Mouse (Mus musculus) MEL (cell line): ENCODE results near the gene Ly6f. TPM values are rescaled to one million over a fixed set of nuclear protein-coding genes. Genes with fewer than 3 reads are reported as not detected.
"Not testable (repeated sequence)": the region's sequence is repeated elsewhere in the genome, so short reads cannot be mapped to it uniquely, and the experiment has no call there.

Experiments used
- DNase-seq: peaks from one replicate; pipeline ENCODE4 v3.0.0; 2011; ENCODE audit warnings: low read depth, low spot score
- H3K27ac ChIP-seq: 2 replicates; pipeline ENCODE4 v1.5.1; 2012; ENCODE audit warnings: low read depth, mild to moderate bottlenecking, control low read depth, low read length, moderate library complexity; ENCODE audit not compliant: control insufficient read depth
- H3K27me3 ChIP-seq, 2 experiments: fragments of 150-350 bp in 1 of 2; sonication (generic) in 1 of 2; 2 replicates each; pipeline ENCODE4 v1.6.1; 2012; ENCODE audit warnings: low read length in 2 of 2, mild to moderate bottlenecking in 2 of 2, improper control_type of control experiment in 1 of 2, moderate library complexity in 1 of 2; ENCODE audit not compliant: insufficient read depth in 2 of 2, control insufficient read depth in 1 of 2
- H3K36me3 ChIP-seq, 2 experiments: 2 replicates each; pipeline ENCODE4 v1.6.1; 2012 to 2014; ENCODE audit warnings: low read length in 2 of 2, improper control_type of control experiment in 1 of 2, inconsistent platforms in 1 of 2, mild to moderate bottlenecking in 1 of 2; ENCODE audit not compliant: insufficient read depth in 2 of 2, control insufficient read depth in 1 of 2
- H3K4me1 ChIP-seq, 2 experiments: fragments of 150-350 bp in 1 of 2; sonication (generic) in 1 of 2; 2 replicates each; pipeline ENCODE4 v1.6.1; 2012; ENCODE audit warnings: low read length in 2 of 2, improper control_type of control experiment in 1 of 2, mild to moderate bottlenecking in 1 of 2; ENCODE audit not compliant: insufficient read depth in 2 of 2, control insufficient read depth in 1 of 2
- H3K4me3 ChIP-seq, 2 experiments: fragments of 150-350 bp in 1 of 2; sonication (generic) in 1 of 2; 2 replicates each; pipeline ENCODE4 v1.5.1; 2012; ENCODE audit warnings: low read depth in 2 of 2, low read length in 2 of 2, mild to moderate bottlenecking in 2 of 2, moderate library complexity in 2 of 2, control low read depth in 1 of 2, improper control_type of control experiment in 1 of 2; ENCODE audit not compliant: control insufficient read depth in 1 of 2, insufficient read depth in 1 of 2
- H3K79me2 ChIP-seq: 2 replicates; pipeline ENCODE4 v1.6.1; 2012; ENCODE audit warnings: mild to moderate bottlenecking, low read length, moderate library complexity; ENCODE audit not compliant: control insufficient read depth, poor library complexity, insufficient read depth
- H3K9ac ChIP-seq: 2 replicates; pipeline ENCODE4 v1.6.1; 2012; ENCODE audit warnings: low read depth, mild to moderate bottlenecking, control low read depth, low read length, moderate library complexity; ENCODE audit not compliant: control insufficient read depth, poor library complexity, severe bottlenecking
- H3K9me3 ChIP-seq: fragments of 150-350 bp; sonication (generic); replicated peaks from 2 replicates; pipeline ENCODE4 v1.6.1; 2012; ENCODE audit warnings: mild to moderate bottlenecking, low read length, improper control_type of control experiment, moderate library complexity; ENCODE audit not compliant: insufficient read depth
- BHLHE40 ChIP-seq: IDR thresholded peaks from 2 replicates; pipeline ENCODE4 v1.6.1; 2012; ENCODE audit warnings: low read depth, mild to moderate bottlenecking, inconsistent platforms, low read length, improper control_type of control experiment, borderline replicate concordance
- E2F4 ChIP-seq: IDR thresholded peaks from 2 replicates; pipeline ENCODE4 v1.6.1; 2011; ENCODE audit warnings: low read depth, low read length, improper control_type of control experiment, borderline replicate concordance
- ELF1 ChIP-seq: IDR thresholded peaks from 2 replicates; pipeline ENCODE4 v1.6.1; 2014; ENCODE audit warnings: low read depth, mild to moderate bottlenecking, inconsistent platforms, low read length, improper control_type of control experiment, moderate library complexity
- EP300 ChIP-seq, 2 experiments: IDR thresholded peaks; 2 replicates each; pipeline ENCODE4 v1.6.1; 2011; ENCODE audit warnings: improper control_type of control experiment in 2 of 2, low read length in 2 of 2, low read depth in 1 of 2, mild to moderate bottlenecking in 1 of 2
- GABPA ChIP-seq: IDR thresholded peaks from 2 replicates; pipeline ENCODE4 v1.6.1; 2012; ENCODE audit warnings: low read depth, mild to moderate bottlenecking, inconsistent platforms, low read length, improper control_type of control experiment, moderate library complexity
- JUND ChIP-seq: IDR thresholded peaks from 2 replicates; pipeline ENCODE4 v1.6.1; 2011; ENCODE audit warnings: low read depth, mild to moderate bottlenecking, improper control_type of control experiment, low read length
- MAX ChIP-seq: IDR thresholded peaks from 2 replicates; pipeline ENCODE4 v1.6.1; 2011; ENCODE audit warnings: low read length, improper control_type of control experiment
- MYB ChIP-seq: IDR thresholded peaks from 2 replicates; pipeline ENCODE4 v1.6.1; 2011; ENCODE audit warnings: mild to moderate bottlenecking, low read depth, low read length, improper control_type of control experiment
- POLR2AphosphoS5 ChIP-seq: IDR thresholded peaks from 2 replicates; pipeline ENCODE4 v1.6.1; 2012; ENCODE audit warnings: low read depth, borderline replicate concordance, mild to moderate bottlenecking, inconsistent platforms, low read length, moderate library complexity, mixed read lengths
- RAD21 ChIP-seq: IDR thresholded peaks from 2 replicates; pipeline ENCODE4 v1.6.1; 2011; ENCODE audit warnings: mild to moderate bottlenecking, low read depth, low read length, improper control_type of control experiment
- SMC3 ChIP-seq: IDR thresholded peaks from 2 replicates; pipeline ENCODE4 v1.6.1; 2011; ENCODE audit warnings: low read depth, low read length, improper control_type of control experiment
- UBTF ChIP-seq: IDR thresholded peaks from 2 replicates; pipeline ENCODE4 v1.6.1; 2012; ENCODE audit warnings: low read depth, mild to moderate bottlenecking, inconsistent platforms, low read length, improper control_type of control experiment, moderate library complexity, borderline replicate concordance; ENCODE audit not compliant: insufficient read depth
- USF1 ChIP-seq: IDR thresholded peaks from 2 replicates; pipeline ENCODE4 v1.6.1; 2014; ENCODE audit warnings: low read depth, mild to moderate bottlenecking, inconsistent platforms, low read length, improper control_type of control experiment, moderate library complexity
- polyA plus RNA-seq, 2 experiments: library from polyadenylated mRNA; stranded (reverse) in 1 of 2; unstranded in 1 of 2; fragments of >175 nt in 1 of 2; fragments of >200 nt in 1 of 2; gene quantifications; 2 replicates each; pipeline versions ENCODE4 v1.2.1 to v1.2.4; 2012; ENCODE audit warnings: low replicate concordance in 2 of 2, low read depth in 1 of 2; ENCODE audit not compliant: insufficient read length in 2 of 2, insufficient read depth in 1 of 2, missing spikeins in 1 of 2
- total RNA-seq: library from RNA; depleted of rRNA; stranded (reverse); fragments of 300-350 nt; gene quantifications from 2 replicates; pipeline ENCODE4 v1.2.3, GENCODE M21; 2012

The Ly6f gene
- total and polyA plus RNA-seq, 3 experiments: not detected

- H3K4me1 ChIP-seq: no peaks in the 10 kb centered on the region
- no peaks in the 10 kb centered on the region for H3K9me3 ChIP-seq
- H3K4me3 ChIP-seq: no peak overlapping the region
- TF ChIP-seq EP300 (IDR thresholded peaks at IDR 0.05; ENCODE audit: low read depth in 1 of 2, low read length in 2 of 2): no peak
- no peak for TF ChIP-seq MAX
- TF ChIP-seq UBTF: no peak
- no peak for TF ChIP-seq E2F4
- no peak for TF ChIP-seq RAD21
- TF ChIP-seq BHLHE40: no peak
- TF ChIP-seq ELF1: no peak
- TF ChIP-seq SMC3: no peak
- TF ChIP-seq GABPA: no peak
- no peak for TF ChIP-seq USF1
- TF ChIP-seq JUND: no peak
- no peak for TF ChIP-seq MYB
- no peak for TF ChIP-seq POLR2AphosphoS5
- TF ChIP-seq, all 39 proteins: peak for 0
- Histone ChIP-seq H3K36me3 (no peaks in the 10 kb centered on the region), H3K27ac (no peak overlapping the region), H3K9ac (no peak overlapping the region), H3K79me2 (no peaks in the 10 kb centered on the region), H3K27me3 (no peaks in the 10 kb centered on the region)
- DNase-seq: no peak
Measured at GRCm38 (mm10) chr15:75271891-75272290, 3.7 kb downstream of the Ly6f start.

GRCm38 (mm10) chr15:75281991-75282390 is 13.8 kb downstream of the Ly6f start:
- not testable (repeated sequence) for H3K27ac ChIP-seq, H3K27me3 ChIP-seq, H3K9ac ChIP-seq, H3K9me3 ChIP-seq, H3K36me3 ChIP-seq, H3K4me1 ChIP-seq, DNase-seq, H3K79me2 ChIP-seq, H3K4me3 ChIP-seq

DNA sequence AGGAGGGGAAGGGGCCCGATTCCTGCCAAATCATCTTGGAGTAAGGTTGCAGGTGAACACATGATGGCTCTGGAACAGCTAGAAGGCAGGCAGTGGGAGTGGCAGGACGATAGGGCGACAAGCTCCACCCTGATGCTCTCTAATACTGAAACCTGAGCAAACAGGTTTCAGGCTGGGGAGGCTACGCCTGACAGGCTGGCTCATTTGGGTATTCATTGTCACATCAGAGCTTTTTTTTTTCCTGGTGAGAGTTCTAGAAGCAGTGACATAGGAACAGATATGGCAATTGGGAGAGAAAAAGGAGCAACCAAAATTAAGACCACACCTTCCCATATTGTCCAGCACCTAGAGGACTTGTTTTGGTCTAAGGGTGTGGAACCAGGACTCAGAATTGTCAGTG is 18.3 kb downstream of the Ly6f start:
- H3K27me3 ChIP-seq: not testable (repeated sequence)

More for the DNA sequence above, 18.3 kb downstream of the Ly6f start:
- DNase-seq, H3K9me3 ChIP-seq, H3K4me1 ChIP-seq, H3K36me3 ChIP-seq, H3K9ac ChIP-seq, H3K4me3 ChIP-seq, H3K79me2 ChIP-seq, H3K27ac ChIP-seq: not testable (repeated sequence)
